Mouse (Mus musculus): Measurements from ENCODE around the gene Sptbn2. TPM values are rescaled to one million over a fixed set of nuclear protein-coding genes. Genes with fewer than 3 reads are reported as not detected.

Sptbn2 gene
- polyA plus RNA-seq, 1 experiment from 2014 or later = 32.2 TPM

- peaks cover 54% of the 10 kb centered on the region for H3K36me3 ChIP-seq (ENCODE audit: control insufficient read depth, insufficient read depth, low read length)
- no peak overlapping the region for H3K27ac ChIP-seq (ENCODE audit: low read length)
- WGBS = 92% methylated on average over 5 of the region's 5 CpGs
- H3K4me2 ChIP-seq (ENCODE audit: low read length) = no peak overlapping the region
- H3K4me3 ChIP-seq (ENCODE audit: low read depth, low read length) = no peak overlapping the region
- H3K4me1 ChIP-seq (ENCODE audit: control insufficient read depth, insufficient read depth, low read length) = no peaks in the 10 kb centered on the region
- no peaks in the 10 kb centered on the region for H3K27me3 ChIP-seq (ENCODE audit: control insufficient read depth, insufficient read depth, low read depth, low read length)
- H3K9me3 ChIP-seq (replicated peaks; ENCODE audit: control insufficient read depth, low read length, poor library complexity, severe bottlenecking) = no peaks in the 10 kb centered on the region
- H3K9ac ChIP-seq (ENCODE audit: low read depth, low read length) = no peak overlapping the region
- no peak for ATAC-seq
These were observed 28.8 kb downstream of the Sptbn2 start for GRCm38 (mm10) chr19:4739762-4740161.

- no peak for ATAC-seq
These were observed 30.5 kb downstream of the Sptbn2 start for GRCm38 (mm10) chr19:4741482-4741881.

DNA sequence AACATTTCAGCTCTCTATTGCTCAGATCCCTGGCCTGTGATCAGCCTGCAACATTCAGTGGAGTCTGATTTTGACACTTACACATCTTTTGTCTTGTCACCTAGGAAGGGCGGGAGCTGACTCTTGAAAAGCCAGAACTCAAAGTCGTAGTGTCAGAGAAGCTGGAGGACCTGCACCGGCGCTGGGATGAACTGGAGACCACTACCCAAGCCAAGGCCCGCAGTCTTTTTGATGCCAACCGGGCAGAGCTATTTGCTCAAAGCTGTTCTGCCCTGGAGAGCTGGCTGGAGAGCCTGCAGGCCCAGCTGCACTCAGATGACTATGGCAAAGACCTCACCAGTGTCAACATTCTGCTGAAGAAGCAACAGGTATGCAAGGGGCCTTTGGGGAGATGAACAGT, 31.3 kb downstream of the Sptbn2 start:
- no peak overlapping the region for H3K4me2 ChIP-seq (ENCODE audit: low read length)
- 93% methylated on average over 6 of the region's 6 CpGs for WGBS
- no peak overlapping the region for H3K9ac ChIP-seq (ENCODE audit: low read depth, low read length)
- H3K4me3 ChIP-seq (ENCODE audit: low read depth, low read length) = no peak overlapping the region
- no peaks in the 10 kb centered on the region for H3K9me3 ChIP-seq (replicated peaks; ENCODE audit: control insufficient read depth, low read length, poor library complexity, severe bottlenecking)
- peaks cover 65% of the 10 kb centered on the region for H3K36me3 ChIP-seq (ENCODE audit: control insufficient read depth, insufficient read depth, low read length)
- no peaks in the 10 kb centered on the region for H3K27me3 ChIP-seq (ENCODE audit: control insufficient read depth, insufficient read depth, low read depth, low read length)
- no peak for ATAC-seq
- H3K4me1 ChIP-seq (ENCODE audit: control insufficient read depth, insufficient read depth, low read length) = no peaks in the 10 kb centered on the region
- no peak overlapping the region for H3K27ac ChIP-seq (ENCODE audit: low read length)

More at GRCm38 (mm10) chr19:4741482-4741881, 30.5 kb downstream of the Sptbn2 start:
- Histone ChIP-seq H3K27ac (ENCODE audit: low read length) (no peak overlapping the region), H3K4me1 (ENCODE audit: control insufficient read depth, insufficient read depth, low read length) (no peaks in the 10 kb centered on the region), H3K4me3 (ENCODE audit: low read depth, low read length) (no peak overlapping the region), H3K4me2 (ENCODE audit: low read length) (no peak overlapping the region), H3K9ac (ENCODE audit: low read depth, low read length) (no peak overlapping the region), H3K27me3 (ENCODE audit: control insufficient read depth, insufficient read depth, low read depth, low read length) (no peaks in the 10 kb centered on the region), H3K36me3 (ENCODE audit: control insufficient read depth, insufficient read depth, low read length) (peaks cover 63% of the 10 kb centered on the region), H3K9me3 (replicated peaks; ENCODE audit: control insufficient read depth, low read length, poor library complexity, severe bottlenecking) (no peaks in the 10 kb centered on the region)
- 85% methylated on average over 10 of the region's 10 CpGs for WGBS

DNA sequence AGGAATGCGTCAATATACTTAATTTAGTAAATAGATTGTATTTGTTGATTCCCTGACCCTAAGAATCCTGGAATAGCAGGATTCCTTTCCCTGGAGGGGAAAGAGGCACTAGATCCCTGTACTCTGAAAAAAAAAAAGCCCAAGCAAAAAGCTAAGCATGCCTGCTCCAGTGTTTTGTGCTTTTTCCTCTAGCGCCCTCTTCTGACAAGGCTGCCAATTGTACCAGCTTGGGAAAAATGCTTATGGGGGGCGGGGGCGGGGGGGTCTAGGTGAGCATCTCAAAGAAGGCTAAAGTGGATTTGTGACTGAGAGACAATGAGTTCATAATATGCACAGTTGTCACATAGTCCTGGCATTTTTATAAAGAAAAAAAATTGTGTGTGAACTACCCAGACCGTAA, 32.6 kb downstream of the Sptbn2 start:
- Histone ChIP-seq H3K27me3 (ENCODE audit: control insufficient read depth, insufficient read depth, low read depth, low read length) (no peaks in the 10 kb centered on the region), H3K4me2 (ENCODE audit: low read length) (no peak overlapping the region), H3K9me3 (replicated peaks; ENCODE audit: control insufficient read depth, low read length, poor library complexity, severe bottlenecking) (no peaks in the 10 kb centered on the region), H3K36me3 (ENCODE audit: control insufficient read depth, insufficient read depth, low read length) (peaks cover 64% of the 10 kb centered on the region), H3K4me3 (ENCODE audit: low read depth, low read length) (no peak overlapping the region), H3K4me1 (ENCODE audit: control insufficient read depth, insufficient read depth, low read length) (no peaks in the 10 kb centered on the region), H3K9ac (ENCODE audit: low read depth, low read length) (no peak overlapping the region), H3K27ac (ENCODE audit: low read length) (no peak overlapping the region)
- no peak for ATAC-seq
- WGBS = 38% methylated on average over 5 of the region's 5 CpGs

- Histone ChIP-seq H3K9me3 (replicated peaks; ENCODE audit: control insufficient read depth, low read length, poor library complexity, severe bottlenecking) (no peaks in the 10 kb centered on the region), H3K36me3 (ENCODE audit: control insufficient read depth, insufficient read depth, low read length) (peaks cover 66% of the 10 kb centered on the region), H3K27ac (ENCODE audit: low read length) (no peak overlapping the region), H3K4me1 (ENCODE audit: control insufficient read depth, insufficient read depth, low read length) (no peaks in the 10 kb centered on the region), H3K9ac (ENCODE audit: low read depth, low read length) (no peak overlapping the region), H3K4me2 (ENCODE audit: low read length) (no peak overlapping the region), H3K27me3 (ENCODE audit: control insufficient read depth, insufficient read depth, low read depth, low read length) (no peaks in the 10 kb centered on the region), H3K4me3 (ENCODE audit: low read depth, low read length) (no peak overlapping the region)
- WGBS = 85% methylated on average over 14 of the region's 14 CpGs
- ATAC-seq = no peak
These were observed 33.1 kb downstream of the Sptbn2 start for GRCm38 (mm10) chr19:4744026-4744425.

DNA sequence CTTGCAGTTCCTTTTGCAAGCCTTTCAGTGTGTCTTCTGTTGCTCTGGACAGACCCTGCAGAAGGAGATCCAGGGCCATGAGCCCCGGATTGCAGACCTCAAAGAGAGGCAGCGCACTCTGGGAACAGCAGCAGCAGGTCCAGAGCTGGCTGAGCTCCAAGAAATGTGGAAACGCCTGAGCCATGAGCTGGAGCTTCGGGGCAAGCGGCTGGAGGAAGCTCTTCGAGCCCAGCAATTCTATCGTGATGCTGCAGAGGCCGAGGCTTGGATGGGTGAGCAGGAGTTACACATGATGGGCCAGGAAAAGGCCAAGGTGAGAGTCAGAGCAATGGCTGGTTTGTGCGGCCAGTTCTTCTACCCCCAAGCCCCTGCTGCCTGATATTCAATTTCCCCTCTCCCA, 34.1 kb downstream of the Sptbn2 start:
- H3K27me3 ChIP-seq (ENCODE audit: control insufficient read depth, insufficient read depth, low read depth, low read length) = no peaks in the 10 kb centered on the region
- peaks cover 61% of the 10 kb centered on the region for H3K36me3 ChIP-seq (ENCODE audit: control insufficient read depth, insufficient read depth, low read length)
- H3K4me1 ChIP-seq (ENCODE audit: control insufficient read depth, insufficient read depth, low read length) = no peaks in the 10 kb centered on the region
- H3K4me3 ChIP-seq (ENCODE audit: low read depth, low read length) = no peak overlapping the region
- no peak overlapping the region for H3K27ac ChIP-seq (ENCODE audit: low read length)
- 62% methylated on average over 9 of the region's 9 CpGs for WGBS
- ATAC-seq = no peak
- H3K4me2 ChIP-seq (ENCODE audit: low read length) = no peak overlapping the region
- H3K9ac ChIP-seq (ENCODE audit: low read depth, low read length) = no peak overlapping the region
- H3K9me3 ChIP-seq (replicated peaks; ENCODE audit: control insufficient read depth, low read length, poor library complexity, severe bottlenecking) = no peaks in the 10 kb centered on the region

- ATAC-seq = no peak
- no peak overlapping the region for H3K4me2 ChIP-seq (ENCODE audit: low read length)
- 93% methylated on average over 10 of the region's 10 CpGs for WGBS
These were observed 34.7 kb downstream of the Sptbn2 start for GRCm38 (mm10) chr19:4745681-4746080.

DNA sequence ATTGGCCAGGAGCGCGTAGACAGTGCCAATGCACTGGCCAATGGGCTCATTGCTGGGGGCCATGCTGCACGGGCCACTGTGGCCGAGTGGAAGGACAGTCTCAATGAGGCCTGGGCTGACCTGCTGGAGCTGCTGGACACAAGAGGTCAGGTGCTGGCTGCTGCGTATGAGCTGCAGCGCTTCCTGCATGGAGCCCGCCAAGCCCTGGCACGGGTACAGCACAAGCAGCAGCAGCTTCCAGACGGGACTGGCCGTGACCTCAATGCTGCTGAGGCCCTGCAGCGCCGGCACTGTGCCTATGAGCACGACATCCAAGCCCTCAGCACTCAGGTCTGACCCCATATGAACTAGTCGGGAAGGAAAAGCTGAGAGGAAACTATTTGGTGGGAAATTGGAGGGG, 35.6 kb downstream of the Sptbn2 start:
- Histone ChIP-seq H3K9ac (ENCODE audit: low read depth, low read length) (no peak overlapping the region), H3K9me3 (replicated peaks; ENCODE audit: control insufficient read depth, low read length, poor library complexity, severe bottlenecking) (no peaks in the 10 kb centered on the region), H3K4me1 (ENCODE audit: control insufficient read depth, insufficient read depth, low read length) (no peaks in the 10 kb centered on the region), H3K4me3 (ENCODE audit: low read depth, low read length) (no peak overlapping the region), H3K4me2 (ENCODE audit: low read length) (no peak overlapping the region), H3K36me3 (ENCODE audit: control insufficient read depth, insufficient read depth, low read length) (peaks cover 54% of the 10 kb centered on the region), H3K27ac (ENCODE audit: low read length) (no peak overlapping the region), H3K27me3 (ENCODE audit: control insufficient read depth, insufficient read depth, low read depth, low read length) (no peaks in the 10 kb centered on the region)
- ATAC-seq = no peak
- 87% methylated on average over 14 of the region's 14 CpGs for WGBS

More at GRCm38 (mm10) chr19:4745681-4746080, 34.7 kb downstream of the Sptbn2 start:
- Histone ChIP-seq H3K36me3 (ENCODE audit: control insufficient read depth, insufficient read depth, low read length) (peaks cover 59% of the 10 kb centered on the region), H3K27me3 (ENCODE audit: control insufficient read depth, insufficient read depth, low read depth, low read length) (no peaks in the 10 kb centered on the region), H3K27ac (ENCODE audit: low read length) (no peak overlapping the region), H3K9me3 (replicated peaks; ENCODE audit: control insufficient read depth, low read length, poor library complexity, severe bottlenecking) (no peaks in the 10 kb centered on the region), H3K4me1 (ENCODE audit: control insufficient read depth, insufficient read depth, low read length) (no peaks in the 10 kb centered on the region), H3K9ac (ENCODE audit: low read depth, low read length) (no peak overlapping the region), H3K4me3 (ENCODE audit: low read depth, low read length) (no peak overlapping the region)

- H3K4me2 ChIP-seq (ENCODE audit: low read length) = no peak overlapping the region
- peaks cover 54% of the 10 kb centered on the region for H3K36me3 ChIP-seq (ENCODE audit: control insufficient read depth, insufficient read depth, low read length)
- ATAC-seq = no peak
- H3K4me1 ChIP-seq (ENCODE audit: control insufficient read depth, insufficient read depth, low read length) = no peaks in the 10 kb centered on the region
- WGBS = 93% methylated on average over 9 of the region's 9 CpGs
- H3K27ac ChIP-seq (ENCODE audit: low read length) = no peak overlapping the region
- H3K9me3 ChIP-seq (replicated peaks; ENCODE audit: control insufficient read depth, low read length, poor library complexity, severe bottlenecking) = no peaks in the 10 kb centered on the region
- H3K4me3 ChIP-seq (ENCODE audit: low read depth, low read length) = no peak overlapping the region
- no peak overlapping the region for H3K9ac ChIP-seq (ENCODE audit: low read depth, low read length)
- no peaks in the 10 kb centered on the region for H3K27me3 ChIP-seq (ENCODE audit: control insufficient read depth, insufficient read depth, low read depth, low read length)
These were observed 36.8 kb downstream of the Sptbn2 start for GRCm38 (mm10) chr19:4747631-4748312.
